Mouse (Mus musculus): ENCODE results near the gene Cyp4f18.
"Not testable (repeated sequence)": the region's sequence is repeated elsewhere in the genome, so short reads cannot be mapped to it uniquely, and the experiment has no call there.

Cyp4f18 gene

DNA sequence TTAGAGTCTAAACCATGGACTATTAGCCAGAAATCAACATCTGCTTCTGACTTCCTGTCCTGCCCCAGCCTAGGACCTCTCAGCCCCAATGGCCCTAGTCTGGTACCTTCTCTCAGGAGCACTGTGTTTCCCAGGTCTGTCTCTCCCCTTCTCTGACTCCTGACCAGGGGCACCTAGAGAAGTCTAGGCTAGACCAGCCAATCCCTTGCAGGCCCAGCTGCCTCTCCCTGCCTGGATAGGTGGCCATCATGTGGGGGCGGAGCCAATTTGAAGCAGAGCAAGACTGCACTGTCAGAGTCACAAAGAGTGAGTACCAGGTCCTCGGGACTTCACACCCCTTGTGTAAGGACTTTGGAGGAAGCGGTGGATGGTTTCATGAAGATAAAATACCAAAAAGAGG, at the start of gene Cyp4f18:
Gene Cyp4f18 (minus strand): TSS at position 154 of the 400 bp plus-strand sequence.
- no peak for TF ChIP-seq GATA4 (IDR thresholded peaks at IDR 0.05; ENCODE audit: insufficient replicate concordance, low read length)

DNA sequence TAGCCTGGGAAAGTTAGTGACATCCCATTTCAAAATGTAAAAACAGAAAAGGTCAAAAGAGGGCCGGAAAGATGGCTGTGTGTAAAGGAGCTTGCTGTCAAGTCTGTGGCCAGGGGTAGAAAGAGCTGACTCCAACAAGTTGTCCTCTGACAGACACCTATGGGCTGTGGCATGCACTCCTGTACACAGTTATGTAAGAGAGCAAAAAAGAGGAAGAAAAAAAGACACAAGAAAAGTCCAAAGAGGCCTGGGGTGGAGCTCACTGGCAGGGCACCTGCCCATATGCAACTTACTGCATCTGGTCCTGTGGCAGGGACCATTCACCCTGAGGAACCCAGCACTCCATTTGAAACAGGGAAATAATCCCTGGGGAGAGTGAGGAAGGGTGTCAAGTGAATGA, 33.1 kb upstream of the Cyp4f18 start:
- TF ChIP-seq GATA4 (IDR thresholded peaks at IDR 0.05; ENCODE audit: insufficient replicate concordance, low read length): no peak

DNA sequence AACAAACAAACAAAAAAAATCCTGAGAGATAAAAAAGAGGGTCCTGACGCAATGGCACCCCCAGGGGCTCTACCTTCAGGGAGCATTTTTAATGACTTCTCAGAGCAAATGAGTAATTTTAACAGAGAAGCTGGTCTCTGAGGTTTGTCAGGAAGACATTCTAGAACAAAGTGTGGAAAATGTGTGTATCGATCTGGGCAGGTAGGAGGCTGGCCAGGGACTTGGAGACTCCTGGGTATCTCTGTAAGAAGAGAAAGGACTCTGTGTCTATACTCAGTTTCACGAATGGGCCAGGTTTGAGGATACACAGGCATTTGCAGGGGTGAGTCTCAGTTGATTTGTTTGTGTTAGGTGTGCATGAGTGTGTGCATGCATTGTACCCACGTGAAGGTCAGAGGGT, 31.5 kb upstream of the Cyp4f18 start, which contains the start of gene Olfr372:
Gene Olfr372 (plus strand): TSS at position 301 of the 400 bp plus-strand sequence.
- not testable (repeated sequence) for TF ChIP-seq GATA4 (IDR thresholded peaks at IDR 0.05; ENCODE audit: insufficient replicate concordance, low read length)

DNA sequence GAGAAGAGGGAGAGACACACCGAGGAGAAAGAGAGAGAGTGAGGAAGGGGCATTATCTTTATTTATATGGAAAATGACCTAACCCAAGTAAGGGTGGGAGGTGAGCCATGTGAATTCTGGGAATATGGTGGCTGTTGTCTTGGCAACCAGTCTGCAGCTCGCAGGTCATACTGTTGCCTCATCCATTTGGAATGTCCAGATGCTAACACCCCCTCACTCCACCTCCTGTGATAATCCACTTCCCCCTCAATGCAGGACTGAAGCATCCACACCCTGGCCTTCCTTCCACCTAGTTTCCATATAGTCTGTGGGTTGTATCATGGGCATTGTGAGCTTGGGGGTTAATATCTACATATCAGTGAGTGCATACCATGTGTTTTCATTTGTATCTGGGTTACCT, 10.4 kb upstream of the Cyp4f18 start:
- no peak for TF ChIP-seq GATA4 (IDR thresholded peaks at IDR 0.05; ENCODE audit: insufficient replicate concordance, low read length)

DNA sequence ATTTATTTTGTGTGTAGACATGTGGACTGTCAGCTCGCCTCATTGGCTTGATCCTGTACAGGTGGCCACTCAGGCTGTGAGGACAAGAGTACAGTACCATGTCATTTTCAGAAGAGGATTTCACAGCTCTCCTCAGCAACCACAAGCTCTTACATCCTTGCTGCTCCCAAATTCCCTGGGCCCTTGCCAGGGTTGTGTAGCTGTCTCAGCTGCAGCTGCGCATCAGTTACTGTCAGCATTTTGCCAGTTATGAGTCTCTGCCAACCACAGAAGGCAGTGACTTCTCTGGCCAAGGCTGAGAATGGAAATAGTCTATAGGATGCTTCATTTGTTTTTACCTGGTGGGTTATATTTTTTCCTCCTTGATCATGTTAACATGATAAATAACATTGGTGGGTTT, 8.7 kb upstream of the Cyp4f18 start:
- TF ChIP-seq GATA4 (IDR thresholded peaks at IDR 0.05; ENCODE audit: insufficient replicate concordance, low read length): no peak

DNA sequence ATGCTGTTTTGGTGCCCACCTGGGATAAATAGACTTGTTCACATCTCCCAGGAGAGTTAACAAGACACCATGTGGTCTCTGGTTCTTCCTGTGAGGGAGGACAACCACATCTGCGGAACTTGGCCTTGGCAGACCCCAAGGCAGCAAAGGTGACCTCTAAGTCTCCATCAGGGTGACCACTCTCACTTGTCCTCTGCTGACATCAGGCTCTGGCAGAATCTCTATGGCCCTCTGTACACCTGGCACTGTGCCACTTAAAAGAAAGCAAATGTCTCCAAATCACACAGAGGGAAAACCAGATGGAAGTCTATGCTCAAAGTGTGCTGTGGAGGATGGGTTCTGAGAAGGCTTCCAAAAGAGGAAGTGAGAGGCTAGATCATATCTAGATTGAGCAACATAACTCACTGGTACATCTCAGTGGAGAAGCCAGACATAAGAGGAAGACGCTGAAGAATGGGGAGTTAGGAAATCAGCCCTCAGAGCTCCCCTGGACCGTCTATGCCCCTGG, 1.2 kb downstream of the Cyp4f18 start:
- no peak for TF ChIP-seq GATA4 (IDR thresholded peaks at IDR 0.05; ENCODE audit: insufficient replicate concordance, low read length)

DNA sequence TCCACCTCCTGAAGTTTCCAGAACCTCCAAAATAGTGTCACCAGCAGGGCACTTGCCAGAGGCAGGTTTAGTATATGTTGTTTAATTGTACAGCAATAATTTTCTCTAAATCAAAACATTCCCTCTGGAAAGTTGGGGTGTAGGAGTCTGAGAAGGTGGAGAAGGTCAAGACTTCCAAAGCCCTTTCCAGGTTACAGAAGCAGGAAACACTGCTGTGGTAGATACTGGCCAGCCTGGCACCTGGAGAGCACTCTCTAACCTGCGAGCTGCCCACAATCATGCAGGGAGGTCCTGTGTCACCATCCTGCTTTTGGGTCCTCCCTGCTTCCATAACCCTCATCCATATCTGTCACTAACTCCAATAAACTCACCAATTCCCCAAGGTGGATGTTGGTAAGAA, 2.7 kb downstream of the Cyp4f18 start:
- TF ChIP-seq GATA4 (IDR thresholded peaks at IDR 0.05; ENCODE audit: insufficient replicate concordance, low read length): no peak

DNA sequence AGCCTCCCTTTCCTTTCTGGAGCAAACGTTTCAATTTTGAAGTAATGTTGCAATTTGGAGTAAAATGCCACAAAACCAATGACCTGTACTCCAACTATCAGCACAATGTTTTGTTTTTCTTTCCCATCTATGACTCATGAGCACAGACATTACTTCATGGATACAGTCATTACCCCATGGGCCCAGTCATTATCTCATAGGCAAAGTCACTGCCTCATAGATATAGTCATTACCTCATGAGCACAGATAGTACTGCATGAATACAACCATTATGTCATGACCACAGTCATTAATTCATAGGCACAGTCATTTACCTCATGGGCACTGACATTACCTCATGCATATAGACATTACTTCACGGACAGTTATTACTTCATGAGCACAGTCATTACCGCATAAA, 3.5 kb downstream of the Cyp4f18 start:
- TF ChIP-seq GATA4 (IDR thresholded peaks at IDR 0.05; ENCODE audit: insufficient replicate concordance, low read length): no peak

DNA sequence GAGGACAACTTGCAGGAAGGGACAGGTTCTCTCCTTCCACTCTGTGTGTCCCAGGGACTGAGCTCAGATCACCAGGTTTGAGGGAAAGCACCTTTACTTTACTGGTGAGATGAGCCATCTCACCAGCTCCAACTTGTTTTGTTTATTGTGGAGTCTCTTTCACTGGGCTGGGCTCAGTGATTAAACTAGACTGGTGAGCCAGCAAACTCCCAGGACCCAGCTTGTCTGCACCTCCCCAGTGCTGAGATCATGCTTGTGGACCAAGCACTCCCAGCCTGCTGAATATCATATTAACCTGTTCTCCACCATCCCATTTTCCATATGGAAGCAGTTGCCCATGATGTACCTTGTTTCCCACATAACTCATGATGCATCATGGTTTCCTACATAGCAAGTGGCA, 6.5 kb downstream of the Cyp4f18 start:
- no peak for TF ChIP-seq GATA4 (IDR thresholded peaks at IDR 0.05; ENCODE audit: insufficient replicate concordance, low read length)

DNA sequence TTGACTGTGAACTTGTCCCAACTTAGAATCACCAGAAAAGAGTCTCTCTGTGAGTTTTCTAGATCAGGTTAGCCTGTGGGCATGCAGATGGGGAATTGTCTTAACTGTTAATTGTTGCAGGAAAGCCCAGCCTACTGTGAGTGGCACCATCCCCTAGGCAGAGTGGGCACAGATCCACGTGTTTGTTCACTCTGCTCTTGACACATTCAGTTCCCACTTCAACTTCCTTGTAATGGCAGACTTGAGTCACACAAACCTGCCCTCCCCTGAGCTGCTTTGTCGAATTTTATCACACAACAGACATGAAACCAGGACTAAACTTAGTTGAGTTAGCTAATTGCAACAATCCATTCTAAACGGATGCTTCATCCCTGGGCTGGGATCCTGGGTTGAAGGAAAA, 9.2 kb downstream of the Cyp4f18 start:
- no peak for TF ChIP-seq GATA4 (IDR thresholded peaks at IDR 0.05; ENCODE audit: insufficient replicate concordance, low read length)

DNA sequence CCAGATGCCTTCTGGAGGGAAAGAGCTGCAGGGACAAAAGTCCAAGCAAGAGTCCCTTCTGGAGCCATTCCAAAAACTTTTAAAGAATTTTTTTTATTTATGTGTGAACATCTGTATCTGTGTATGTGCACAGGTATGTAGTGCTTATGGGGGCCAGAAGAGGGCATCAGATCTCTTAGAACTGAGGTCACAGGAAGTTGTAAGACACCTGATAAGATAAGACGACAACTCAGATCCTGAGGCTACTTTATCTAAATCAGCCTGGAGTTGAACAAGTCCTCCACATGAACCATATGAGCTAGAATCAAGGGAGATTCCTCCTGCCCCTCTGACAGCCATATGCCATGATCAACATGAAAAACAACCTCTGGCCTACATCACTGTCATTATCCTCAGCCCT, 10.0 kb downstream of the Cyp4f18 start:
- TF ChIP-seq GATA4 (IDR thresholded peaks at IDR 0.05; ENCODE audit: insufficient replicate concordance, low read length): no peak

DNA sequence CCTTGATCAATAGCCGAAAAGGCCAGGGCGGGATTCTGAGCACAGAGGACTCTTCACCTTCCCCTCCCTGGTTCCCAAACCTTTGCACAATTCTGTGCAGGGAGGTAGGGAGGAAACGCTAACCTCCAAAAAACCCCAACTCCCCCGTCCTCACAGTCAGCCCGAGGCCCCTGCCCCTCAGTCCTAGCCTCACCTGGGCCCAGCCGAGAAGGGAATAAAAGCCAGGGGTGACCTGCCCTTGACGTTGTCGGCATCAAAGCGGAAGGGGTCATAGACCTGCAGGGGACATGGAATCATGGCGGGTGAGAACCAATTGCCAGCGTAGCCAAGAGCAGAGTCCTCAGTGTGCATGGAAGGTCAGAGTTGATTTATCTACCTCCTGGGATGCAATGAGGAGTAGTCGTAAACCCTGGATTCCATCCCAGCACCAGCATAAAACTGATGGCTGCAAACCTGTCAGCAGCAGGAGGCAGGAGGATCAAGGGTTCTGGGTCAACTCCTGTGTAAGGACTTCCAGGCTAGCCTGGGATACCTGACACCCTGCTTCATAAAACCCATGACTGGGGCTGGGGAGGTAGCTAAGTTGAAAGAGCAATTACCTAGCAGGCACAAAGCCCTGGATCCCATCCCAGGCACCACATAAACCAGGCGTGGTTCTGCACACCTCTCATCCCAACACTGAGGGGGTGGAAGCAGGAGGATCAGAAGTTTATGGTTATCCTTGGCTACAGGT, 20.4 kb downstream of the Cyp4f18 start:
- no peak for TF ChIP-seq GATA4 (IDR thresholded peaks at IDR 0.05; ENCODE audit: insufficient replicate concordance, low read length)

DNA sequence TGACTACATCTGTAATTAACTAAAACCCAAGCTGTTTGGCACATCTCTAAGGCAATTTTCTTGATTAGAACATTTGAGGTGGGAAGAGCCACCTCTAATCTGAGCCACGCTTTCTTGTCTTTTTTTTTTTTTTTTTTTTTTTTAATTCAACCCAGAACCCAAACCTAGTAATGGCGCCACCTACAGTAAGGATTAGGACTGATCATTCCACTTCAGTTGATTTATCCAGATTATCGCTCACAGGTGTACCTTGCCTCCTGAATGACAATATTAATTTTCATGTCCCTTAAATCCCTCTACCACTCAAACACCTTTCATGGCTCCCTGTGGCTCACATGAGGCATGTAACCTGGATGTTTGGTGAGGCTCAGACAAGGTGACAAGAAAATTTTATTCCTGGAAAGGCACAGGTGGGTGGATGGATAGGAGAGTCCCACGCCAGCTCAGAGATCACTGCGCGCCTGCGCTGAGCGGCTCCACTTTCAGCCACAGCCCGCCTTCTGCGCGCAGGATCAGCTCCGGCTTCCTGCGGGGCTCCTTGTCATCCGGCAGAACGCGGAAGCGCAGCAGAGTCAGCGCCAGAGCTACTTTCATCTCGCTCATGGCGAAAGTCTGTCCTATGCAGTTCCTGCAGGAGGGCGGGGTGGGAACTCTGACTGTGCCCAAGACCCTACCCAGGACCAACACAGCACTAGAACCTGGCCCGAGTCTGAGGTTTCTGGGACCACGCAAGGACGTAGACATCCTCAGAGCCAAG, 21.1 kb downstream of the Cyp4f18 start:
- no peak for TF ChIP-seq GATA4 (IDR thresholded peaks at IDR 0.05; ENCODE audit: insufficient replicate concordance, low read length)

DNA sequence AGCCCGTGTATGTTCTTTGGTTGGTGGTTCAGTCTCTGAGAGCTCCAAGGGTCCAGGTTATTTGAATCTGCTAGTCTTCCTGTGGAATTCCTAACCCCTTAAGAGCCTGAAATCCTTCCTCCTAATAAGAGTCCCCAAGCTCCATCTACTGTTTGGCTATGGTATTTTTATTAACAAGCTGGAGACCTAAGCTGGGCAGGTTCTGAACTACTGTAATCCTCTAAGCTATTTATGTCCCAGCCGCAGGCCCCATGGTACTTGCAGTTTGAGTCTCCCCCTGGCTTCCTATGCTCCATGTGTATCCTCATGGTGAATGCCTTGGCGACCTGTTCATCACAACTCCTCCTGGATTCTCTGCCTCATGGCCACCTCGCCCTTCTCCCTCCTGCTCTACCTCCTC, 24.8 kb downstream of the Cyp4f18 start:
- no peak for TF ChIP-seq GATA4 (IDR thresholded peaks at IDR 0.05; ENCODE audit: insufficient replicate concordance, low read length)

DNA sequence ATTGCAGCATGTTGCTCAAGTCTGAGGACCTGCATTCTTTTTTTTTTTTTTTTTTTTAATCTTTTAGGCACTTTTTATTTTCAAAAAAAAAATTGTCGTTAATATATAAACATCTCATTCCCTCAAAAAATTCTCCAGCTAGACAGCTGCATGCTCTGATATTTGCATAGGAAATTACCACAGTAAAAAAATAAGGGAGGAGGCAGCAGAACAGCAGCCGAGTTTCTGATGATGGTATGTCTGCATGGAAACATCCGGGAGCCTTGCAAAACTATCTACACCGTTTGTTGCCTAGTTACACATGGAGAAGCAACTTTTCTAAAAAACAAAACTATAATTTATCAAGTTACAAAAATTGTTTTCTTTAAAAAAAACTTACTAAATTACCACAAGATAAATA, 28.0 kb downstream of the Cyp4f18 start:
- no peak for TF ChIP-seq GATA4 (IDR thresholded peaks at IDR 0.05; ENCODE audit: insufficient replicate concordance, low read length)

DNA sequence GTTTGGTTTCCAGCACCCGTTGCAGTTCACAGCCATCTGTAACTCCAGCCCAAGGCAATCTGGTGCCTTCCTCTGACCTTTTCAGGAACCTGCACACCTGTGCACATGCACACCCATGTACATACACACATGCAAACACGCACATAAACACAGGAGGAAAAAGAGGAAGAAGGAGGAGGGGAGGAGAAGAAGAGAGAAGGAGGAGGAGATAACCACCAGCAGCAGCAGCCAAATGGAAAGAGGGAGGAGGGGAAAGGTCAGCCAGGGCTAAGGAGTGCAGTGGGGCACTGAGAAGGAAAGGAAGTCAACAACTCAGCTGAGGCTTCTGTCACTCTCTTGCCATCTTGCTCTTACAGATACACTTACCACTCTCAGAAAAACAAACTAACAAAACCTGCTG, 28.4 kb downstream of the Cyp4f18 start:
- no peak for TF ChIP-seq GATA4 (IDR thresholded peaks at IDR 0.05; ENCODE audit: insufficient replicate concordance, low read length)
